Mouse (Mus musculus): ENCODE measurements around the gene Wipf2.

GRCm38 (mm10) chr11:98947969-98948569, 84.6 kb downstream of the Wipf2 start:
- no peak for TF ChIP-seq CTCF (IDR thresholded peaks at IDR 0.05; ENCODE audit: low read depth, low read length)
- no peak for TF ChIP-seq POLR2AphosphoS5 (IDR thresholded peaks at IDR 0.05; ENCODE audit: insufficient replicate concordance, low read depth, low read length)
- TF ChIP-seq GATA1 (IDR thresholded peaks at IDR 0.05; ENCODE audit: borderline replicate concordance, low read length), result no peak

Measured in G1E (cell line).